Mouse (Mus musculus) urinary bladder, postnatal 10 days (tissue): ENCODE data around the gene Invs.
"Not testable (repeated sequence)": the region's sequence is repeated elsewhere in the genome, so short reads cannot be mapped to it uniquely, and the experiment has no call there.

Experiments
- DNase-seq: peaks from one replicate; pipeline ENCODE4 v3.0.0; 2022; ENCODE audit warnings: low spot score

Gene Invs

GRCm38 (mm10) chr4:48327192-48327591 lies 47.6 kb downstream of the Invs start:
- DNase-seq: no peak

- no peak for DNase-seq
Measured at GRCm38 (mm10) chr4:48328042-48328441, 48.5 kb downstream of the Invs start.

GRCm38 (mm10) chr4:48332453-48333051 lies 53.0 kb downstream of the Invs start:
- DNase-seq: no peak

GRCm38 (mm10) chr4:48334927-48335763 lies 55.6 kb downstream of the Invs start:
- DNase-seq: no peak

- no peak for DNase-seq
Measured at GRCm38 (mm10) chr4:48342705-48343104, 63.1 kb downstream of the Invs start.

GRCm38 (mm10) chr4:48362367-48362766 lies 82.8 kb downstream of the Invs start:
- DNase-seq: no peak

- DNase-seq: no peak
Measured at GRCm38 (mm10) chr4:48371037-48371436, 91.5 kb downstream of the Invs start.

- DNase-seq: no peak
Measured at GRCm38 (mm10) chr4:48380940-48381339, 101.4 kb downstream of the Invs start.

- DNase-seq: no peak
Measured at GRCm38 (mm10) chr4:48382506-48382905, 102.9 kb downstream of the Invs start.

- DNase-seq: no peak
Measured at GRCm38 (mm10) chr4:48396949-48397348, 117.4 kb downstream of the Invs start.

GRCm38 (mm10) chr4:48403066-48403640 lies 123.6 kb downstream of the Invs start:
- DNase-seq: no peak

GRCm38 (mm10) chr4:48405724-48406491 lies 126.3 kb downstream of the Invs start:
- not testable (repeated sequence) for DNase-seq

- no peak for DNase-seq
Measured at GRCm38 (mm10) chr4:48407350-48408039, 127.9 kb downstream of the Invs start.

GRCm38 (mm10) chr4:48413473-48413872 lies 133.9 kb downstream of the Invs start:
- DNase-seq: no peak

- no peak for DNase-seq
Measured at GRCm38 (mm10) chr4:48415838-48416335, 136.3 kb downstream of the Invs start.

GRCm38 (mm10) chr4:48418831-48419468 lies 139.4 kb downstream of the Invs start:
- DNase-seq: no peak

- DNase-seq: no peak
Measured at GRCm38 (mm10) chr4:48422633-48423032, 143.1 kb downstream of the Invs start.

GRCm38 (mm10) chr4:48423738-48424137 lies 144.2 kb downstream of the Invs start:
- no peak for DNase-seq

GRCm38 (mm10) chr4:48427413-48427812 lies 147.9 kb downstream of the Invs start:
- DNase-seq: no peak

GRCm38 (mm10) chr4:48428054-48428453 lies 148.5 kb downstream of the Invs start:
- DNase-seq: no peak
